Mouse (Mus musculus): ENCODE results near the gene Bmp4. TPM values are rescaled to one million over a fixed set of nuclear protein-coding genes. Genes with fewer than 3 reads are reported as not detected.

The Bmp4 gene
- polyA plus RNA-seq (2012; rRNA removed; ENCODE audit: low replicate concordance) = 26.5 and 92.0 TPM in 2 replicates

DNA sequence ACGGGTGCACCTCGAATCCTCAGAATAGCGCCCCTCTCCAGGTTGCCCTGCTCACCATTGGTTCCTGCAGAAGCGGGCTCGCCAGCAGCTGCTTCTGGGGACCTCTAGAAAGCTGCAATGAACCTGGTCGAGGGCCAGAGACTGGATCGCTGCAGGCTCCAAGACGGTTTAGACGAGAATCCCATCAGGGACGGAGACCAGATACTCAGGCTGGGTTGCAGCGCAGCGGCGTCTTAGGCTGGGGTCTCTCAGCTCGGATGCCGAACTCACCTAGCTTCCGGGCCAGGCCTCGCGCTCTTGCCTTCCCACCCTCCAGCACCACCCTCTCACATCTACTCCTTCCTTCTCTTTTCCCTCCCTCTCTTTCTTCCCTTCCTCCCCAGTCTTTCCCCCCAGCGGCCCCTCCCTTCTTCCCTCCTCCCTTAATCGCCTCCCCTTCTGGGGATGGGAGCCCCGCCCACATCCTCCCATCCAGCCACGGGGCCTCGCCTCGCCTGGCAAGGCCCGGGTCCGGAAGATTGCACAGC is at the start of gene Bmp4:
Gene Bmp4, minus strand, starts transcription at position 421 of the 527 bp plus-strand sequence.

DNA sequence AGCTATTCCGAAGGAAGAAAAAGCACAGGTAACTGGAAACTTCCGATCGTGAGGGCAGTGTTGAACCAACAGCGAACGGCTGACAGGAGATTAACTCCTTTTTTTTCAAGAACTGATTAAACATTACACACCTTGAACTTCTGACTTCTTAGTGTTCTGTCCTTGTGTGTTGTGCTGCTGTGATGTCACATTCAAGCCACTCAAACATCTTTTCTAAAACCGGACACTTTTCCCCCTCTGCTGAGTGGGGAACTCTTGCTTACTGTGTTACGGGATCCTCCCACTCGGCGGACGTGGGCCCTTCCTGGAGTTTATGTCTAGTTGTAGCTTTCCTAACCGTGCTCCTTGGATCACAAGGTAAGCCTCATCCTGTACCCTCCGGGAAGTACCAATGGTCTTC is 11.2 kb downstream of the Bmp4 start, which contains the start of gene Gm15217:
Gene Gm15217, plus strand, starts transcription at position 130 of the 400 bp plus-strand sequence.

Other genes with a start within 250 kb of the Bmp4 start
- gene Gm15217, start 11.3 kb downstream of the Bmp4 start, polyA plus RNA-seq (2012; rRNA removed; ENCODE audit: low replicate concordance) = not detected in 2 replicates